Mouse (Mus musculus) left cerebral cortex, adult 18-20 months (tissue): Measurements from ENCODE around the gene Tmem186. TPM values are rescaled to one million over a fixed set of nuclear protein-coding genes. Genes with fewer than 3 reads are reported as not detected.

Source experiments
- DNase-seq, 2 experiments: peaks; one replicate each; pipeline ENCODE4 v3.0.0; 2021 to 2022; ENCODE audit warnings: low spot score in 2 of 2, mixed read lengths in 1 of 2
- microRNA-seq, 2 experiments: library from miRNA; unstranded; fragments of <30 nt; microRNA quantifications; one replicate each; pipeline ENCODE4 v1.2.0; 2021
- total RNA-seq, 2 experiments: library from RNA; stranded (reverse); gene quantifications; 2 replicates each; pipeline ENCODE4 v1.2.3; 2021

Tmem186 gene
- total RNA-seq, 2 experiments from 2014 or later, result 12.4 to 12.7 TPM

- no peak for DNase-seq
Measured at GRCm38 (mm10) chr16:8613447-8613846, 24.1 kb downstream of the Tmem186 start.

- no peak for DNase-seq
Measured at GRCm38 (mm10) chr16:8613039-8613438, 24.5 kb downstream of the Tmem186 start.

DNA sequence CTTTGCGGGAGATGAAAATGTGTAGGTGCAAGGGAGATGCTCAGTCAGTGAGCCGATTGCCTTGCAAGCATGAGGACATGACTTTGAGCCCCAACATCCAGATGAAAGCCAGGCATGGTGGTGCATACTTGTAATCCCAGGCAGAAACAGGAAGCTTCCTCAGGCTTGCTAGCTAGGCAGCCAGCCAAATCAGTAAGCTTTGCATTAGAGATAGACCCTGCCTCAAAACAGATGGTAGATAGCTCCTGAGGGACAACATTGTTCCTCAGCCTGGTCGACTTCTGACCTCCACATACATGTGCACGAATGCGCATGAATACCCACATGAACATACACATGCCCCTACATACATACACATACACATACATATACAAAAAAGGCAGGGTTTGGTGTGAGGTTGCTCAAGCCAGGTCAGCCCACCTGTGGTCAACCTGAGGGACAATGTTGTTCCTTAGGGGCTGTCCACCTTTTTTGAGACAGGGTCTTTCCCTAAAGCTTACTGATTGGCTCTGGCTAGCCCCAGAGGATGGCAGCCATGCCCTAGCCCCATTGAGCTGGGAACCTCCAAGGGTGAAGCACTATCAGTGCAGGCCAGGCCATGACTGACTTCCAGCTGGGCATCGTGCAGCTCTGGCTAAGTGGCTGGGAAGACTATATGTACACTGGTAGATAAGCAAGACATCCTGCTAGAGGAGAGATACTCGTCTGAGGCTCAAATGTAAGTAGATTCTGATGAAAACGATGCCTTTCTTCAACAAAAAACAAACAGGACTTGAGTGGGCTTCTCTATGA lies 25.1 kb downstream of the Tmem186 start:
- no peak for DNase-seq

DNA sequence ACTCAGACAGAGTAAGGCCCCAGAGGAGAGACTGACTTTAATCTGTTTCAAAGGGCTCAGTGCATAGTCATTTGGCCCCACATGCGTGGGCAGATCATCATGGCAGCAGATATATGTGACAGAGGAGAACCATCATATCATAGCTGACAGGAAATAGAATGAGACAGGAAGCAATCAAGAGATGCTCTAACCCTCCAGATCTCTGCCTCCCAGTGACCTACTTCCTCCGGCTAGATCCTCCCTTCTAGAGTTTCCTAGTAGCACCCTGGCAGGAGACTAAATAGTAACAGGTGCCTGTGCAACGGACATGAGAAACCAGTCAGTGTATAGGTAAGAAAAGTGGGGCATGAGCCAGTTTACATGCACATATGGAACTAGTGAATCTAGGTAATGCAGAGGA lies 27.1 kb downstream of the Tmem186 start:
- no peak for DNase-seq

GRCm38 (mm10) chr16:8603789-8604188 lies 33.7 kb downstream of the Tmem186 start:
- no peak for DNase-seq

GRCm38 (mm10) chr16:8597516-8597915 lies 40.0 kb downstream of the Tmem186 start:
- DNase-seq, result no peak

DNA sequence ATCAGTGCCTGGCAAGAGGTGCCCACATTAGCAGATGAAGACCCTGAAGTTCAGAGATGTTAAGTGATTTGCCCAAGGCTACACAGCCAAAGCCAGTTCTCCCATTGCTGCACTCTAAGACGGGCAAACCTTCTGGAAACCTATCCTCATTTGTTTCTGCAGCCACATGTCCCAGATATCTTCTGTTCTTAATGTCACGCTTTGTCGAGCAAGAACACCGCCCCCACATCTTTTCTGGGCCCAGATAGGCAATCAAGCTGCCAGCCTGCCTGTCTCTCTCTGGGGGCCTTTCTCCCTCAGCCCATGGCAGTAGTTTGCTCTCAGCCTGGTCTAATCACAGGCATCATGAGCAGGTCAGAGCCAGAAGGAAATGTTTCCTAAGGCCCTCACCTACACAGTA lies 41.2 kb downstream of the Tmem186 start:
- peak; percentile 17 to 22 for DNase-seq

DNA sequence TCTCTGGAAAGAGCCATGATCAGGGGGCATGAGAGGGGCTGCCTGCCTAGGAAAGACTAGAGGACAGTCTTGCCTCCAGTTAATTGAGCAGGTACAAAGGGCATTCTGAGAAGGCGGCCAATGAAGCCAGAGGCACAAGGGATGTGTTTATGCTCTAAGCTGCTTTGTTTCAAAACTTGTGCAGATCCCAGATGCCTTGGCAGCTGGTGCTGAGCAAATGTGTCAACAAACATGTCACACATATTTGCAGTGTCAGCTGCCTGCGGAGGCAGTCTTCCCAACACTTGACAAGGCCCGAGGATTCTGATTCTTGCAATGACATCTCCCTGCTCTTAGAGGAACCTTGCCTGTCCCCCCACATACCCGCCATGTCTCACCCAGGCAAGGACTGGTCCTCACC lies 42.1 kb downstream of the Tmem186 start:
- peak; percentile 28 to 52 for DNase-seq

- no peak for DNase-seq
Measured at GRCm38 (mm10) chr16:8585056-8585455, 52.5 kb downstream of the Tmem186 start.

GRCm38 (mm10) chr16:8584248-8584647 lies 53.3 kb downstream of the Tmem186 start:
- DNase-seq, result no peak

Small RNA genes lying within 50 kb of the gene (microRNA-seq; reads per million reads assigned to microRNA genes)
- gene Gm22137, result 0 reads per million in 2 experiments

Other genes with a start within 250 kb of the Tmem186 start
- 1 to 10 TPM; 1.2 to 1.6 TPM for gene Tmem114, start 212.6 kb downstream of the Tmem186 start, total RNA-seq
- 10 to 100 TPM; 21.7 to 24.0 TPM for gene Mettl22, start 166.9 kb downstream of the Tmem186 start, total RNA-seq
- 100 to 1,000 TPM; 145 to 155 TPM for gene Abat, start 124.3 kb downstream of the Tmem186 start, total RNA-seq
- gene Pmm2, start within 50 bp of the Tmem186 start, total RNA-seq, result 10 to 100 TPM; 26.0 to 28.9 TPM
- gene Carhsp1, start 34.4 kb upstream of the Tmem186 start, total RNA-seq, result 10 to 100 TPM; 13.0 to 19.1 TPM
- not detected for gene Gm5767, start 43.1 kb upstream of the Tmem186 start, total RNA-seq
- 100 to 1,000 TPM; 160 to 165 TPM for gene Usp7, start 154.6 kb upstream of the Tmem186 start, total RNA-seq
- gene 1810013L24Rik, start 192.4 kb upstream of the Tmem186 start, total RNA-seq, result 100 to 1,000 TPM; 100 to 105 TPM